Mouse (Mus musculus) embryonic fibroblast, embryonic 13.5 days (primary cell): ENCODE results near the gene Kcnn3.

ENCODE experiments used
- CTCF ChIP-seq: IDR thresholded peaks from 2 replicates; pipeline ENCODE4 v1.5.1; 2011; ENCODE audit warnings: mild to moderate bottlenecking, control low read depth, low read length, moderate library complexity, borderline replicate concordance; ENCODE audit not compliant: insufficient read depth
- POLR2A ChIP-seq: IDR thresholded peaks from 2 replicates; pipeline ENCODE4 v1.6.1; 2011; ENCODE audit warnings: low read depth, mild to moderate bottlenecking, control low read depth, low read length, moderate library complexity

DNA sequence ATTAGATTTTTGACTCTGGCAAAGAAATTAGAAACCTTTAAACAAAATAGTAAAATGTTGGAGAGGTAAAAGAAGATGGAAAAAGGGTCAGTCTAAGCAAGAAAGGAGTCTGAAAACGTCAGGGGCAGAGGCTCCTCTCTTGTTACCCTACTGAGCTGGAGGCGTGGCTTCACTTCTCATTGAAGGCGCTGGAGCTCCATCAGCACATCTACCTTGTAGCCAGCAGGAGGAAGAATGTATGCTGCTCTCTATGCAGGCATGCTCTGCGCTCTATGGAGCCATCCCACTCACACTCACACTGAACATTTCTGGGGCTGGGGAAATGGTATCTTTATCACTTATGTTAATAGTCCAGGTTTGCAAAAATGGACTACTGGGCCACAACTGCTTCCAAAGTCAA, 103.6 kb downstream of the Kcnn3 start:
- no peak for TF ChIP-seq CTCF
- TF ChIP-seq POLR2A: no peak
